Mouse (Mus musculus) right cerebral cortex, postnatal 14 days (tissue): Measurements from ENCODE around the gene Rhbdl3.
"Not testable (repeated sequence)": the region's sequence is repeated elsewhere in the genome, so short reads cannot be mapped to it uniquely, and the experiment has no call there.

Source experiments
- DNase-seq: peaks from one replicate; pipeline ENCODE4 v3.0.0; 2022

Gene Rhbdl3

DNA sequence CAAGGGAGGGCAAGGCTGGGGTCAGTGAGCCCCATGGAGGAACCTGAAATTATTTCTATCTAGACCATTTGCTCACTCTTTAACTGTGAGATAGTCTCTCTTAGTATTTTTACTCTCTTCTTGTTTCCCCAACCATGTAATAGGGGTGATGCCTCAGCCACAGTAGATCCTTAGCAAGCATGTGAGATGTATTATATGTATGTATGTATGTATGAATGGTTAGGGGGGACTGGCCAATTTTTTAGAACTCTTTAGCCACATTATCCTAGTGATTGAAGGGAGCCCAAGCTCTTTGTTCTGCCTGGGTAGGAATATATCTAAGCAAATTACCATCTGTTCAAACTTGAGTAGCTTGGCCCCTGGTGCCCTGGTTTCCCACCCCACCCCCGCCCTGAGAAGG lies 12.8 kb downstream of the Rhbdl3 start:
- DNase-seq: no peak

DNA sequence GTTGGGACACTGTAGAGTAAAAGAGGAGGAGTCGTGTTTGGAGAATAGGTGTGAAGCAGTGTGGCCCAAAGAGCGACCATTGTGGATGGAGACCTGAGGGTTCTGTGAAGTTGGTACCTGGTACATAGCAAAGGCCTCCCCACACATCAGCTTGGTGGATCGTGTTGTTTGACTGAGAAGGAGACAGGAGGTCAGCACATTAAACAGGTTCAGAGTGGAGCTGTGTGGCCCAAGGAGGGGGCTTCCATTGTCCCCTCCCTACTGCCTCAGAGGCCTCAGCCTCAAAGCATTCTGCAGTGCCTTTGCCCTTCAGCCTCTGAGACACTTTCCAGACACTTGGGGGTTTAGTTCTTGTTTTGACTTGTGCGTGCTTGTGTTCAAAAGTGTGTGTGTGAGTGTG lies 13.2 kb downstream of the Rhbdl3 start:
- DNase-seq: no peak

DNA sequence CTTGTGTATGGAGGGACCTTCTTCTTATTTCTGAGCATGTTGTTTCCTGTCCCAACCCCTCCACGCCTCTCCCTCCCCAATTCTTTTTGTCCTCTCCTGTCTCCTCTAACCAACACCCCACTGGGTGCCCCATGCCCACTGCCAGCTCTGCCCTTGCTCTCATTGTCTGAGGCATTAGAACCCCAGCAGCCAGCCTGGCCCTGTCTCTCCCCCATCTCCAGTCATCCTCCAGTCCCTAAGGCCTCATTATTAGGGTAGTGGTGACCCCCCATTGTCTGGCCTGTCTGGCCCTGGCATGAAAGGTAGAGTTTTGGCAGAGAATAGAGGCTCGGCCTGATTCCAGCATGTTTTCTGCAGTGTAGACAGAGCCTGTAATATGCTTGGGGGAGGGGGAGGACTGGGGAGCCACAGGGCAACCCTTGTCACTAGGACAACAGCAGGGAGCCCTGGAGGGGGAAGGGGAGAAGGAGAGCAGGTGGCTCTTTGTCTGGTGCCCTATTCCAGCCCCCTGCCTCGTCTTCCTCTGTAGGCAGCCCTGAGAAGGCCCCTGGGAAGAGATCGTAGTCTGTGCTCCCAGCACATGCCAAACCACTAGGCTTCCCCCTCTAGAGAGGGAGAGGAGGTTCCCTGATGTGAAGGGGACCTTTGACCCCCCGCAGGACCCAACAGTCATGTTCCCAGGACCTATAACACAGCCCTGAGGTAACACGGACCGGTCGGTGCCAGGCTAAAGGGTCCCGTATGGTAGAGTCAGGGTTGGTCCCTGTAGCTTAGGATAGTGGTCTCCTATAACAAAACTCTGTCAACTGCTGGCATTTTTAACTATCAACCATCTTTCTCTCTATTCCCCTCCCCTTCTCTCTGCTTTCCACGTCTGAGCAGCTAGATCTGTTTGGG lies 15.3 kb downstream of the Rhbdl3 start:
- no peak for DNase-seq

- DNase-seq: no peak
These were observed 22.5 kb downstream of the Rhbdl3 start for GRCm38 (mm10) chr11:80323255-80323654.

DNA sequence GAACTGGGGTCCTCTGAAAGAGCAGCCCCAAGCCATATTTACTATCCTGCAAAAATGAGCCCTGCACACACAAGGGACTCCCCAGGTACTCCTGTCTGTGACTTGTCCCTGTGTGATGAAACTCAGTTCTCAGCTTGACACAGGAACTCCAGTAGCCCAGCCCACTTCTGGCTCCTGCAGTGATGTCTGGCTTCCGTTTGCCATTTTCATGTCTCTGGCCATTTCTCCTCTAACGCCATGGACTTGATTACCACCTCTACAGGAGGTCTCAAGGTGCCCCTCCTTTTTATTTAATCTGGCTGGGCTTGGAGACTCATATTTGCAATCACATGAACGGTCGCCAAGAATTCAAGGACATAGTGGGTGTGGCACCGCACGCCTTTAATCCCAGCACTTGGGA lies 23.9 kb downstream of the Rhbdl3 start:
- no peak for DNase-seq

GRCm38 (mm10) chr11:80332709-80333400 lies 32.1 kb downstream of the Rhbdl3 start:
- no peak for DNase-seq

DNA sequence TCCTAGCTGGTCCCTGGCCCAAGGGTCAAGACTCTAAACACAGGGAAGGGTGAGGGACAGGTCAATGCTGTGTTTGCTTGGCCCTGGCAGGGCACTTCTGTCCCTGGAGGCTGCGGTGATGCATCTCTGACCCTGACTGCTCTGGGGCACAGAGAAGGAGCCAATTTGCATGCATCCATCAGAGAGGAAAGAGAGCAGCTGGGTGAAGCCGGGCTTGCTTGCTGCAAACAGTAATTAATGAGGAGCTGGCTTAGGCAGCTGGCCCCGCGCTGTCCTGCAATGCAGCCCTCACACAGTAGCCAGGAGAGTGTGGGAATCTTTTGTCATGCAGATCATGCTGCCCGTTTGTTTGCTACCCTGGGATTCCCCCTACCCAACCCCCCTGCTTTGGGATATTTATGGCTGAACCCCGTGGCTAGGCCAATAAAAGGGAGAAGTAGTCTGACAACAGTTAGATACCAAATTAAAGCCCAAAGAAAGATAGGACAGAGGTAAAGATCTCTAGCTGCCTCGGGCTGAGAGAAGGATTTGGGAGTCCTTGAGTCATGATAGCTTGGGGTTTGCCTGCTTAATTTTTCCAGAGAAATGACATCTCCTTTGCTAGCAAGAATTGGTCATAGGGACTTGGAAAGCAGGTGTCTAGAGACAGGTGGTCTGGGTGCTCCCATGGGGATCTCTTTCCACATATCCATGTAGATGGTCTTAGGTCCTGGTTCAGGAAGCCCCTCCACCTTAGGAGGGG lies 35.1 kb downstream of the Rhbdl3 start:
- DNase-seq: no peak

DNA sequence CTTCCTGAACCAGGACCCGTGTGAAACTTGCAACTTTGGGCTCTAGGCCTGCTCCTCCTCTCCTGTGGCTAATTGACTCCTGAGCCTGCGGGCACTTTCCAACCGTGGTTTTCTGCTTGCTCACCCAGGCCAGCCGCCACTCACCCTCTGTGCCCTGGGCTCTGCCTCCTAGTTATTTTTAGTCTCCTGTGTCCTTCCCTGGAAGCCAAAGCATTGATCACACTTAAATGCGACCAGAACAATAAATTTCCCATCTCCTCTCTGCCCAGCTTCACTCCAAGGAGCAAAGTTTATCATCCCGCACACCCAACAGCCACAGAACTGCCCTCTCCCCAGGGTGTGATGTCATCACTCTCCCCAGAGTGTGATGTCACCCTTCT lies 35.6 kb downstream of the Rhbdl3 start:
- no peak for DNase-seq

GRCm38 (mm10) chr11:80342482-80342881 lies 41.8 kb downstream of the Rhbdl3 start:
- no peak for DNase-seq

DNA sequence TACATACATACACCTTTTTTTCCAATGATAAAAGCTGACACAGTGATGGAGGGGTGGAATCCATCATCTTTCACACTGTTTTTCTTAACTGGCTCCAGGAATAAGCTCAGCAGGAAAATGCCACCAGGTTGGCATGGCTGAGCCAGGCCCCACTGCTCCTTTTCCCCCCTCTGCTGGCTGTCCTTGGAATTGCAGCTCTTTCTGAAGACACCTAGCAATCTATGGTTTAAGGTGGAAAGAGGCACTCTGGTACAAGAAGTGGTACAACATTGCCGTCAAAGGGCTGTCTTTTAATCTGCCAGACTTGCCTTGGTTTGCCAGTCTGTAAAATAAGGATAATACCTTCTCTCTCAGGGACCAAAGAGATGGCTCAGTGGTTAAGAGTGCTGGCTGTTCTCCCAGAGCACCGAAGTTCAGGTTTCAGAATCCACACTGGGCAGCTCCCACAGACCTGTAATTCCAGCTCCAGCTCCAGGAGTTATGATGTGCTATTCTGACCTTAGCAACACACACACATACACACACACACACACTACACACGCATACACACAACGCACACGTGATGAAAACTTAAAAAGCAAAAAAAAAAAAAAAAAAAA lies 51.2 kb downstream of the Rhbdl3 start:
- DNase-seq: peak; percentile 93

DNA sequence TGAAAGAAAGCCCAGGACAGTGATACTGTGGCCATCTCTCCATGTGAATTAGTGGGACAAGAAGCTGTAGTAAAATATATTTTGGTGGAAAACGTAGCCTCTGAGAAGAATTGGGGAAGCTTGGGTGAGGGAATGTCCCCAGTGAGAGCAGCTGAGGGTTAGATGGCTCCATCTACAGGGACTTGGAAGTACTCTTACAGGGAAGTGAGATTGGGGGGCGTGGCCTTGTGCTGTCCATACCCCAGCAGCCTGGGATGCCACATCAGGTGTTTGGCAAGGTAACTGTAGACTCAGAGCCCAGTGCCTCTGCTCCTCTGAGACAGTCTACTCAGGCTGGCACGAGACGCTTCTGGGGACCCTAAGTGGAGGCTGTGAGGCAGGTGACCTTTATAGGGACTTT lies 54.1 kb downstream of the Rhbdl3 start:
- no peak for DNase-seq

GRCm38 (mm10) chr11:80368949-80369348 lies 68.2 kb downstream of the Rhbdl3 start:
- DNase-seq: no peak

GRCm38 (mm10) chr11:80376651-80377050 lies 75.9 kb downstream of the Rhbdl3 start:
- DNase-seq: no peak

GRCm38 (mm10) chr11:80377712-80378451 lies 77.2 kb downstream of the Rhbdl3 start, which contains the start of gene 5730455P16Rik:
5730455P16Rik (minus strand) TSS chr11:80378034.
- peak; percentile 88 for DNase-seq

DNA sequence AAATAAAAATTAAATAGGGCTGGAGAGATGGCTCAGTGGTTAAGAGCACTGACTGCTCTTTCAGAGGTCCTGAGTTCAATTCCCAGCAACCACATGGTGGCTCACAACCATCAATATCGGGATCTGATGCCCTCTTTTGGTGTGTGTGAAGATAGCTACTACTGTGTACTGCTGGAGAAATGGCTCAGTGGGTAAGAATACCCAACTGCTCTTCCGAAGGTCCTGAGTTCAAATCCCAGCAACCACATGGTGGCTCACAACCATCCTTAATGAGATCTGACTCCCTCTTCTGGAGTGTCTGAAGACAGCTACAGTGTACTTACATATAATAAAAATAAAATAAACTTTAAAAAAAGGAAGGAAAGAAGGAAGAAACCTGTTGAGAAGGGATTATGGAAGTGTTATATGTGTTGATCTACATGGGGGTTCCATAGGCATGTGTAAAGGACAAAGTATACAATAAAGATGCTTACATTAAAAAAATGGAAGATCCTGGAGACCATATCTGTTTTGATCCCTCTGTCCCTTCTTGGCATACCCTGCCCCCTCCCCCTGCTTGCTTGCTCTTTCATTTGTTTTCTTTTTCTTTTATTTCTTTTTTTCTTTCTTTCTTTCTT lies 77.8 kb downstream of the Rhbdl3 start:
- DNase-seq: not testable (repeated sequence)

GRCm38 (mm10) chr11:80379184-80379583 lies 78.5 kb downstream of the Rhbdl3 start:
- not testable (repeated sequence) for DNase-seq

- peak; percentile 13 for DNase-seq
These were observed 81.9 kb downstream of the Rhbdl3 start for GRCm38 (mm10) chr11:80382626-80383018.

DNA sequence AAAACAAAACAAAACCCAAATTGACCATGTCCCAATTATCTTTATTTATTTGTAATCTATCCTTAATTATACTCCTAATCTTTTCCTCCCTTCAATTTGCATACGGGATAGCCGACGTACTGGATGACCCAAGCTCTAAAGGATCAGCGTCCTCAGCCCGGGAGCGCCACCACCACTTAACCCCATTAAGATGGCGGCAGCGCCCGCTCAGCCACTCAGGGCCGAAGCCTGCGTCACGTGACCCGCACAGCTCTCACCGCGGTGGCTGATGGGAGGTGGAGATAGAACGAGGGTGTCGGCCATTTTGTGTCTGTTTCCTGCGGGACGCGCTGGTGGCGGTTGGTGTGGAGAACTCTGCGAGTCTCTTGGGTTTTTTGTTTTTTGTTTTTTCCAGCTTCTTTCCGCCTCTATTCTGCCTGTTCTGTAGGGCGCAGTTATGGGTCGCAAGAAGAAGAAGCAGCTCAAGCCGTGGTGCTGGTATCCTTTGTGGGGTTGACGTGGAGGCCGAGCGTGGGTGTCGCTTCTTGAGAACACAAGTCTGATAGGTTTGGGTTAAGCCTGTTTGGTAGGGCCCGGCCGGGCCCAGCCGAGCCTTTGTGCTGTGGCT lies 82.4 kb downstream of the Rhbdl3 start, which contains the start of gene Zfp207:
Zfp207 (plus strand) TSS at position 261 of the 607 bp plus-strand sequence.
- DNase-seq: peak; percentile 99

DNA sequence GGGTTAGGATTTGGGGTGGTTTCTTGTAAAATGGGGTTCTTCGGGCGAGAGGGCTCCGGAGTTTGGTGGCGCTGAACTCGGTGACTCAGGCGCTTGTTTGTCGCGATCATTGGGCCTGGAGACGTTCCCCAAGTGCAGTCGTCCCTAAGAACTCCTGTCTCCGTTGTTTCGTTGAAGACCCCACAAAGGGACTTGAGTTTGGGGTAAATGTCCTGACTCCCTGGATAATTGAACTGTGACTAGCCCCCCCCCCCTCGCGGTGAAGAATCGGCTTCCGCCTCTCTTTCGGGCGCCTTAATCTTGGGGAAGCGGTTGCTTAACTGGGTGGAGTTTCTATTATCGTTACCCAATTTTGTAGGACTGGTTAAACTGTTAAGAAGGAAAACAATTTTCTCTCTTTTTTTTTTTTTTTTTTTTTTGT lies 82.9 kb downstream of the Rhbdl3 start:
- no peak for DNase-seq

- no peak for DNase-seq
These were observed 83.7 kb downstream of the Rhbdl3 start for GRCm38 (mm10) chr11:80384461-80384860.

DNA sequence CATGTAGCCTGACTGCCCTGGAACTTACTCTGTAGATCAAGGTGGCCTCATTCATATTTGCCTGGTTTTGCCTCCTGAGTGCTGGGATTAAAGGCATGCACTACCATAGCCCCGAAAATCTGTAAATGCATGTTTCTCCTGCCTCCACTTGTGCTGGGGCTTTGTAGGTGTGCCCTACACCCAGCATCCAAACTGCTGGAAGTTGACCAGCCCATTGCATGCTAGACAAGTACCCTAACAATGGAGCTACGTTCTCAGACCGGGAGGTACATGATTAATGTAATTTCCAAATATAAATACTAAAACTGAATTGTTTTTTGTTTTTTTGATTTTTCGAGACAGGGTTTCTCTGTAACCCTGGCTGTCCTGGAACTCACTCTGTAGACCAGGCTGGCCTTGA lies 84.3 kb downstream of the Rhbdl3 start:
- DNase-seq: no peak
